Mouse (Mus musculus): Measurements from ENCODE around the gene Arl8a. TPM values are rescaled to one million over a fixed set of nuclear protein-coding genes. Genes with fewer than 3 reads are reported as not detected.
"Not testable (repeated sequence)": the region's sequence is repeated elsewhere in the genome, so short reads cannot be mapped to it uniquely, and the experiment has no call there.

Arl8a gene
- polyA plus RNA-seq, 1 experiment = 32.7 TPM

- Histone ChIP-seq H3K4me3 (ENCODE audit: insufficient read depth, low read depth, low read length) (no peak overlapping the region), H3K27ac (replicated peaks; ENCODE audit: low read depth, low read length) (no peak overlapping the region), H3K4me1 (ENCODE audit: control insufficient read depth, insufficient read depth, insufficient read length, low read length) (no peaks in the 10 kb centered on the region)
Observed at GRCm38 (mm10) chr1:135171202-135171601, 24.6 kb downstream of the Arl8a start.

- H3K4me1 ChIP-seq (ENCODE audit: control insufficient read depth, insufficient read depth, insufficient read length, low read length) = no peaks in the 10 kb centered on the region
- H3K27ac ChIP-seq (replicated peaks; ENCODE audit: low read depth, low read length) = no peak overlapping the region
- no peak overlapping the region for H3K4me3 ChIP-seq (ENCODE audit: insufficient read depth, low read depth, low read length)
Observed at GRCm38 (mm10) chr1:135171984-135172383, 25.4 kb downstream of the Arl8a start.

GRCm38 (mm10) chr1:135173311-135173710, 26.7 kb downstream of the Arl8a start:
- no peak overlapping the region for H3K27ac ChIP-seq (replicated peaks; ENCODE audit: low read depth, low read length)
- no peaks in the 10 kb centered on the region for H3K4me1 ChIP-seq (ENCODE audit: control insufficient read depth, insufficient read depth, insufficient read length, low read length)
- no peak overlapping the region for H3K4me3 ChIP-seq (ENCODE audit: insufficient read depth, low read depth, low read length)

GRCm38 (mm10) chr1:135175176-135175575, 28.6 kb downstream of the Arl8a start:
- Histone ChIP-seq H3K27ac (replicated peaks; ENCODE audit: low read depth, low read length) (no peak overlapping the region), H3K4me1 (ENCODE audit: control insufficient read depth, insufficient read depth, insufficient read length, low read length) (no peaks in the 10 kb centered on the region), H3K4me3 (ENCODE audit: insufficient read depth, low read depth, low read length) (no peak overlapping the region)

- Histone ChIP-seq H3K27ac (replicated peaks; ENCODE audit: low read depth, low read length) (no peak overlapping the region), H3K4me1 (ENCODE audit: control insufficient read depth, insufficient read depth, insufficient read length, low read length) (no peaks in the 10 kb centered on the region), H3K4me3 (ENCODE audit: insufficient read depth, low read depth, low read length) (no peak overlapping the region)
Observed at GRCm38 (mm10) chr1:135177724-135178123, 31.1 kb downstream of the Arl8a start.

- no peak overlapping the region for H3K4me3 ChIP-seq (ENCODE audit: insufficient read depth, low read depth, low read length)
- no peaks in the 10 kb centered on the region for H3K4me1 ChIP-seq (ENCODE audit: control insufficient read depth, insufficient read depth, insufficient read length, low read length)
- no peak overlapping the region for H3K27ac ChIP-seq (replicated peaks; ENCODE audit: low read depth, low read length)
Observed at GRCm38 (mm10) chr1:135178863-135179262, 32.2 kb downstream of the Arl8a start.

- Histone ChIP-seq H3K4me1 (ENCODE audit: control insufficient read depth, insufficient read depth, insufficient read length, low read length) (no peaks in the 10 kb centered on the region), H3K27ac (replicated peaks; ENCODE audit: low read depth, low read length) (no peak overlapping the region), H3K4me3 (ENCODE audit: insufficient read depth, low read depth, low read length) (no peak overlapping the region)
Observed at GRCm38 (mm10) chr1:135180830-135181229, 34.2 kb downstream of the Arl8a start.

- no peak overlapping the region for H3K4me3 ChIP-seq (ENCODE audit: insufficient read depth, low read depth, low read length)
- H3K4me1 ChIP-seq (ENCODE audit: control insufficient read depth, insufficient read depth, insufficient read length, low read length) = no peaks in the 10 kb centered on the region
- H3K27ac ChIP-seq (replicated peaks; ENCODE audit: low read depth, low read length) = no peak overlapping the region
Observed at GRCm38 (mm10) chr1:135181275-135181674, 34.7 kb downstream of the Arl8a start.

- no peaks in the 10 kb centered on the region for H3K4me1 ChIP-seq (ENCODE audit: control insufficient read depth, insufficient read depth, insufficient read length, low read length)
- H3K27ac ChIP-seq (replicated peaks; ENCODE audit: low read depth, low read length) = no peak overlapping the region
Observed at GRCm38 (mm10) chr1:135181880-135182623, 35.4 kb downstream of the Arl8a start.

GRCm38 (mm10) chr1:135182975-135183374, 36.4 kb downstream of the Arl8a start:
- H3K27ac ChIP-seq (replicated peaks; ENCODE audit: low read depth, low read length) = no peak overlapping the region
- H3K4me3 ChIP-seq (ENCODE audit: insufficient read depth, low read depth, low read length) = no peak overlapping the region
- no peaks in the 10 kb centered on the region for H3K4me1 ChIP-seq (ENCODE audit: control insufficient read depth, insufficient read depth, insufficient read length, low read length)

More at GRCm38 (mm10) chr1:135181880-135182623, 35.4 kb downstream of the Arl8a start:
- no peak overlapping the region for H3K4me3 ChIP-seq (ENCODE audit: insufficient read depth, low read depth, low read length)

GRCm38 (mm10) chr1:135183448-135183847, 36.8 kb downstream of the Arl8a start:
- Histone ChIP-seq H3K4me3 (ENCODE audit: insufficient read depth, low read depth, low read length) (no peak overlapping the region), H3K4me1 (ENCODE audit: control insufficient read depth, insufficient read depth, insufficient read length, low read length) (no peaks in the 10 kb centered on the region), H3K27ac (replicated peaks; ENCODE audit: low read depth, low read length) (no peak overlapping the region)

- Histone ChIP-seq H3K4me1 (ENCODE audit: control insufficient read depth, insufficient read depth, insufficient read length, low read length) (no peaks in the 10 kb centered on the region), H3K4me3 (ENCODE audit: insufficient read depth, low read depth, low read length) (no peak overlapping the region), H3K27ac (replicated peaks; ENCODE audit: low read depth, low read length) (no peak overlapping the region)
Observed at GRCm38 (mm10) chr1:135183941-135184570, 37.4 kb downstream of the Arl8a start.

GRCm38 (mm10) chr1:135185936-135186335, 39.3 kb downstream of the Arl8a start:
- no peak overlapping the region for H3K27ac ChIP-seq (replicated peaks; ENCODE audit: low read depth, low read length)
- H3K4me1 ChIP-seq (ENCODE audit: control insufficient read depth, insufficient read depth, insufficient read length, low read length) = no peaks in the 10 kb centered on the region
- H3K4me3 ChIP-seq (ENCODE audit: insufficient read depth, low read depth, low read length) = no peak overlapping the region

- H3K4me1 ChIP-seq (ENCODE audit: control insufficient read depth, insufficient read depth, insufficient read length, low read length) = no peaks in the 10 kb centered on the region
- no peak overlapping the region for H3K27ac ChIP-seq (replicated peaks; ENCODE audit: low read depth, low read length)
- H3K4me3 ChIP-seq (ENCODE audit: insufficient read depth, low read depth, low read length) = no peak overlapping the region
Observed at GRCm38 (mm10) chr1:135186427-135186826, 39.8 kb downstream of the Arl8a start.

GRCm38 (mm10) chr1:135187016-135187415, 40.4 kb downstream of the Arl8a start:
- not testable (repeated sequence) for H3K4me1 ChIP-seq (ENCODE audit: control insufficient read depth, insufficient read depth, insufficient read length, low read length); H3K27ac ChIP-seq (replicated peaks; ENCODE audit: low read depth, low read length); H3K4me3 ChIP-seq (ENCODE audit: insufficient read depth, low read depth, low read length)

GRCm38 (mm10) chr1:135188197-135188596, 41.6 kb downstream of the Arl8a start:
- Histone ChIP-seq H3K27ac (replicated peaks; ENCODE audit: low read depth, low read length) (no peak overlapping the region), H3K4me3 (ENCODE audit: insufficient read depth, low read depth, low read length) (no peak overlapping the region), H3K4me1 (ENCODE audit: control insufficient read depth, insufficient read depth, insufficient read length, low read length) (no peaks in the 10 kb centered on the region)

All from brown adipose tissue, adult 24 weeks (tissue).